Mouse (Mus musculus) urinary bladder, postnatal 0 days (tissue): Measurements from ENCODE around the gene Zfp987. TPM values are rescaled to one million over a fixed set of nuclear protein-coding genes. Genes with fewer than 3 reads are reported as not detected.

Experiments used
- polyA plus RNA-seq: library from polyadenylated mRNA; unstranded; fragments of >200 nt; fragmentation: Nextera tagmentation; extraction: Ambion mirVana; gene quantifications from 2 replicates; pipeline ENCODE4 v1.2.1, GENCODE M21; 2015

The Zfp987 gene
- not detected in 2 replicates for polyA plus RNA-seq

DNA sequence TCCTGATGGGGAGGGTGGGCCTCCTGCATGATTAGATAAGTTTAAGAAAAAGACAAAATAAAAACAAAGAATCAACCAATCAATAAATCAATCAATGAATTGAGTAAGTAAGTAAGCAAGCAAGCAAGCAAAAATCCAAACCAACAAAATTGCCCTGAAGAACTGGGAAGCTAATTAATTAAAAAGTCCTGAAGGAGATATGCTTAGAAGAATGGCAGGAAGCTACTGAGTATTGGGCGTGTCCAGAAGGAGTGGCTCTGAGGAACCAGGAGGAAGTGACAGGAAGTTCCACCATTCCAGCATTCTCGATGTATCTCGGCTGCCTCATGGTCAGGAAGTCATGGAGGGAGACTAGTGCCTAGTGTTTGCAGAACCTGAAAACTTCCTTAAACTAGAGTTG, at the start of gene Zfp987:
Zfp987 (plus strand) TSS at position 301 of the 400 bp plus-strand sequence.

DNA sequence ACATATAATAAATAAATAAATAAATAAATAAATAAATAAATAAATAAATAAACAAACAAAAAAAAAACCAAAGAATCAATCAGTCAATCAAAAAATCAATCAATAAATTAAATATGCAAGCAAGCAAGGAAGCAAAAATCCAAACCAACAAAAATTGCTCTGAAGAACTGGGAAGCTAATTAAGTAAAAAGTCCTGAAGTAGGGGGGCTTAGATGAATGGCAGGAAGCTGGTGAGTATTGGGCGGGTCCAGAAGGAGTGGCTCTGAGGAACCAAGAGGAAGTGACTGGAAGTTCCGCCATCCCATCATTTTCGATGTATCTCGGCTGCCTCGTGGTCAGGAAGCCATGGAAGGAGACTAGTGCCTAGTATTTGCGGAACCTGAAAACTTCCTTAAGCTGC, 59.4 kb downstream of the Zfp987 start, which contains the start of gene Zfp600:
Zfp600 (plus strand) TSS at position 301 of the 400 bp plus-strand sequence.

Other genes starting within 250 kb of the Zfp987 start
- not detected in 2 replicates for gene Zfp986, start 228.5 kb upstream of the Zfp987 start, polyA plus RNA-seq
- gene Zfp600, start 59.5 kb downstream of the Zfp987 start, polyA plus RNA-seq = not detected in 2 replicates